Mouse (Mus musculus) liver, embryonic 14.5 days (tissue): ENCODE results near the gene Tead4. TPM values are rescaled to one million over a fixed set of nuclear protein-coding genes. Genes with fewer than 3 reads are reported as not detected.

ENCODE experiments used
- ATAC-seq: fragments of 200-750 bp; cut with Nextera tagmentation; 2 replicates; pipeline ENCODE4 v1.8.0; 2017; ENCODE audit warnings: moderate number of reproducible peaks, mild to moderate bottlenecking, moderate library complexity; ENCODE audit not compliant: insufficient read depth
- DNase-seq, 3 experiments: peaks; one replicate each; pipeline ENCODE4 v3.0.0-alpha.2; 2012 to 2013; ENCODE audit warnings: low read depth in 3 of 3, low spot score in 3 of 3
- H3K27ac ChIP-seq: fragments of 300-500 bp; sonication (generic); 2 replicates; pipeline ENCODE4 v1.5.1; 2014; ENCODE audit warnings: moderate library complexity, mild to moderate bottlenecking, control low read depth, inconsistent platforms
- H3K27me3 ChIP-seq: fragments of 300-500 bp; sonication (generic); 2 replicates; pipeline ENCODE4 v1.6.1; 2014; ENCODE audit warnings: mild to moderate bottlenecking, low read length, moderate library complexity; ENCODE audit not compliant: control insufficient read depth, insufficient read depth
- H3K36me3 ChIP-seq: fragments of 300-500 bp; sonication (generic); replicated peaks from 2 replicates; pipeline ENCODE4 v1.6.1; 2014; ENCODE audit warnings: low read depth; ENCODE audit not compliant: control insufficient read depth, insufficient read depth
- H3K4me1 ChIP-seq, 2 experiments: fragments of 200-500 bp in 1 of 2; fragments of 300-500 bp in 1 of 2; sonication (generic) in 1 of 2; replicated peaks; 2 replicates each; pipeline ENCODE4 v1.6.1; 2012 to 2014; ENCODE audit warnings: antibody characterized with exemption in 1 of 2, inconsistent platforms in 1 of 2, low read length in 1 of 2; ENCODE audit not compliant: control insufficient read depth in 2 of 2, insufficient read depth in 2 of 2
- H3K4me2 ChIP-seq: fragments of 300-500 bp; sonication (generic); 2 replicates; pipeline ENCODE4 v1.6.1; 2014; ENCODE audit warnings: low read depth, mild to moderate bottlenecking, control low read depth, moderate library complexity
- H3K4me3 ChIP-seq, 2 experiments: fragments of 200-500 bp in 1 of 2; fragments of 300-500 bp in 1 of 2; sonication (generic) in 1 of 2; 2 replicates each; pipeline ENCODE4 v1.5.1; 2012 to 2014; ENCODE audit warnings: low read depth in 2 of 2, low read length in 2 of 2, mild to moderate bottlenecking in 2 of 2, control low read depth in 1 of 2, inconsistent platforms in 1 of 2, moderate library complexity in 1 of 2; ENCODE audit not compliant: insufficient read depth in 1 of 2
- H3K9ac ChIP-seq: fragments of 300-500 bp; sonication (generic); replicated peaks from 2 replicates; pipeline ENCODE4 v1.6.1; 2014; ENCODE audit warnings: mild to moderate bottlenecking, control low read depth, moderate library complexity
- H3K9me3 ChIP-seq: fragments of 300-500 bp; sonication (generic); 2 replicates; pipeline ENCODE4 v1.6.1; 2016; ENCODE audit warnings: low read length, mixed read lengths; ENCODE audit not compliant: control insufficient read depth
- CTCF ChIP-seq: IDR thresholded peaks from 2 replicates; pipeline ENCODE4 v1.5.1; 2016; ENCODE audit warnings: antibody characterized with exemption, low read depth, control low read depth
- EP300 ChIP-seq: IDR thresholded peaks from 2 replicates; pipeline ENCODE4 v1.6.1; 2016; ENCODE audit warnings: antibody characterized with exemption, low read depth
- WGBS: fragments of 180-500 bp; shearing (Covaris S2); extraction: QIAGEN DNeasy Blood & Tissue Kit; methylation state at CpG from one replicate; pipeline ENCODE4 v1.1.7; 2014; ENCODE audit not compliant: insufficient replicate concordance; 5-methylcytosine and 5-hydroxymethylcytosine counted together
- polyA plus RNA-seq, 2 experiments: library from polyadenylated mRNA; depleted of rRNA in 1 of 2; stranded (reverse) in 1 of 2; unstranded in 1 of 2; fragments of >200 nt; fragmentation: Nextera tagmentation in 1 of 2; extraction: Ambion mirVana in 1 of 2; gene quantifications; 2 replicates each; pipeline versions ENCODE4 v1.2.1 to v1.2.3; 2012 to 2014

Tead4 gene
- polyA plus RNA-seq, 2 experiments, result 0.18 to 0.21 TPM

DNA sequence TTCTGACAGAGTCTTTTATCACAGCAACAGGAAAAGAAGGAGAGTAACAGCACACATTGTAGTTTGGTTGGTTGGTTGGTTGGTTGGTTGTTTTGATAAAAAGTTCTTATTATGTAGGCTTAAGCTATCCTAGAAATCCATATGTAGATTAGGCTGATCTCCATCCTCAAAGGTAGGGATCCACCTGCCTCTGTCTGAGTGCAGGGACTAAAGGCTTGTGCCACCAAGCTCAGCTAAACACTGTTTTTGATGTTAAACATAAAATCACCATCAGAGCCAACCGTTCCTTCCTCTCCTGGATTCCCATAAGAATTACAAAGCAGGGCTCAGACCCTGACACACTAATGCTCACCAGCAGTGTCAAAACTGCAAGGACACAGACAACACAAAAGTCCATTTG is 39.1 kb downstream of the Tead4 start:
- Histone ChIP-seq H3K27ac (no peak overlapping the region), H3K27me3 (no peaks in the 10 kb centered on the region), H3K36me3 (no peaks in the 10 kb centered on the region), H3K4me3 (no peak overlapping the region), H3K9me3 (no peaks in the 10 kb centered on the region), H3K4me2 (no peak overlapping the region), H3K9ac (no peak overlapping the region), H3K4me1 (no peaks in the 10 kb centered on the region)
- TF ChIP-seq EP300, result no peak
- TF ChIP-seq CTCF, result no peak
- 61% methylated on average over 1 of the region's 1 CpGs for WGBS
- ATAC-seq (no peak), DNase-seq (no peak)

DNA sequence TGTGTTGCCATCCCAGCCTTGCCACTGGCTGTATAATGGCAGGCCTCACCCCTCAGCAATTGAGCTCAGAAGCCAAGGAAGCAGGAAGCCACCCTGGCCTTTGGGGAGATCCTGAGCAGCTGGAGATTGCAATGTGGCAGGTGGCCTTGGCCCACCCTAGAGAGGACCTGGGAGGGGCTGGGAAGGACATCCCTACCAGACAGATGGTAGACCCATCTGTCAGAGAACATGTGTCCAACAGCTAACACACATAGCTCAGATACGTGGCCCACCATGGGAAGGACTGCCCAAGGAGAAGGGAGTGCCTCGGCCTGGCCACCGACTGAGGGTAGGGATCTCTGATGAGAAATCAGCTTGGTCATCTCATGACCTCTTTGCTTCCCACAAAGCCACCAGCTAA is 41.4 kb downstream of the Tead4 start:
- no peak overlapping the region for H3K4me3 ChIP-seq
- WGBS, result 61% methylated on average over 3 of the region's 3 CpGs

DNA sequence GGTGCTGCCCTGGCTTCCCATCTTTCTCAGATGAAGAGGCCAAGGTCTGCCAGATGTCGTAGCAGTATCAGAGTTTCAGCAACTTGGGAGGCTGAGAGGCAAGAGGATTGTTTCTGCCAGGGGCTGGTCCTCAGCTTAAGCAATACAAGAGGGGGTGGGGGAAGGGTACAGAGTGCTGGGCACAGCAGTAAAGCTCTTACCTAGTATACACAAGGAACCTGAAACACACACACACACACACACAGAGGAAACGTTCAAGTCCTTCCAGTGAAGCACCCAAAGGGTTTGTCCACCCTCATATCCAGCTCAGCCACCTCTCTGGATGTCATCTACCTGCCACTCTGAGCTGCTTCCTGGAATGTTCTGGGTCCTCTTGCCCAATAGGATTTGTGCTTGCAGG is 44.7 kb downstream of the Tead4 start:
- Histone ChIP-seq H3K27ac (no peak overlapping the region), H3K27me3 (no peaks in the 10 kb centered on the region), H3K4me3 (no peak overlapping the region), H3K4me1 (no peaks in the 10 kb centered on the region), H3K9ac (no peak overlapping the region), H3K36me3 (no peaks in the 10 kb centered on the region), H3K4me2 (no peak overlapping the region), H3K9me3 (no peaks in the 10 kb centered on the region)
- TF ChIP-seq CTCF, result no peak
- TF ChIP-seq EP300, result no peak
- WGBS, result 53% methylated on average over 2 of the region's 2 CpGs
- no peak for ATAC-seq
- DNase-seq, result no peak

More for the DNA sequence above, 41.4 kb downstream of the Tead4 start:
- no peaks in the 10 kb centered on the region for H3K27me3 ChIP-seq
- DNase-seq (no peak), ATAC-seq (no peak)
- no peak for TF ChIP-seq CTCF
- TF ChIP-seq EP300, result no peak
- H3K27ac ChIP-seq, result no peak overlapping the region
- H3K36me3 ChIP-seq, result no peaks in the 10 kb centered on the region
- H3K9ac ChIP-seq, result no peak overlapping the region
- H3K9me3 ChIP-seq, result no peaks in the 10 kb centered on the region
- no peaks in the 10 kb centered on the region for H3K4me1 ChIP-seq
- H3K4me2 ChIP-seq, result no peak overlapping the region

DNA sequence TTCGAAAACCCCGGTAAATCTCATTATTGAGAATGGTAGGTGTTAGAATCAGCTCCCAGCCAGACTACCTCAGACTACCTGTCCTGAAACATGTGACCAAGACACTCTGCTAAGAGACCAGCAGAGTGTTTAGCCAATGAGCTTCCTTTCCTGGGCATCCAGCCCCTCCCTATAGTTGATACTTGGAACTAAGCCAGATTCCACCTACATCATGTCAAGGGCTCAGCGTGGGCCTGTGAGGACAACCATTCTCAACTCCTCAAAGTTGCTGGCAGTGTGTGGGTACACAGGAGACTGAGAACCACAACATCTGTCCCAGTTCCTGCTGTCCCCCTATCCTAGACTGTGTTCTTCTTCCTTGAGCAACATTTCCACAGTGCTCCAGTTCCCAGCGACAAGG is 45.3 kb downstream of the Tead4 start:
- ATAC-seq, result no peak
- no peak for DNase-seq

DNA sequence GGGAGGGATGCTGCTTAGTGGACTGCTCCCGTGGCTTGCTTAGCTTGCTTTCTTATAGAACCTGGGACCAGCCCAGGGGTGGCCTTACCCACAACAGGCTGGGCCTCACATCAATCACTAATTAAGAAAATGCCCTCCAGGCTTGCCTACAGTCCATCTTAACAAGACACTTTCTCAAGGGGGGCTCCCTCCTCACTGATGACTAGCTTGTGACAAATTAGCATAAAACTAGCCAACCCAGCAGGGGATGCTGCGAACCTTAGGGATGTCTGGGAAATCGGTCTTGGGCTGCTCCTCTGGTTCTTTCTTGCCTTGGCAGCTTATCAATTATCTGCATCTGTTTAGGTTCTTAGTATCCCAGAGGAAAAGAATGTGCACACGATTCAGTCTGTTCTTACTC is 46.1 kb downstream of the Tead4 start:
- H3K9ac ChIP-seq, result no peak overlapping the region
- H3K27ac ChIP-seq, result no peak overlapping the region
- H3K4me1 ChIP-seq, result no peaks in the 10 kb centered on the region
- 58% methylated on average over 4 of the region's 4 CpGs for WGBS
- no peak for DNase-seq
- no peak overlapping the region for H3K4me3 ChIP-seq
- H3K4me2 ChIP-seq, result no peak overlapping the region
- H3K27me3 ChIP-seq, result no peaks in the 10 kb centered on the region
- TF ChIP-seq CTCF, result no peak
- TF ChIP-seq EP300, result no peak
- no peaks in the 10 kb centered on the region for H3K9me3 ChIP-seq
- ATAC-seq, result no peak
- H3K36me3 ChIP-seq, result no peaks in the 10 kb centered on the region

More for the DNA sequence above, 45.3 kb downstream of the Tead4 start:
- no peak overlapping the region for H3K4me2 ChIP-seq
- H3K9me3 ChIP-seq, result no peaks in the 10 kb centered on the region
- H3K4me1 ChIP-seq, result no peaks in the 10 kb centered on the region
- no peaks in the 10 kb centered on the region for H3K27me3 ChIP-seq
- TF ChIP-seq CTCF (no peak), EP300 (no peak)
- H3K9ac ChIP-seq, result no peak overlapping the region
- no peaks in the 10 kb centered on the region for H3K36me3 ChIP-seq
- H3K27ac ChIP-seq, result no peak overlapping the region
- 67% methylated on average over 4 of the region's 4 CpGs for WGBS
- H3K4me3 ChIP-seq, result no peak overlapping the region
